Mouse (Mus musculus) heart, adult 2 months (tissue): ENCODE results near the gene Olfr593. TPM values are rescaled to one million over a fixed set of nuclear protein-coding genes. Genes with fewer than 3 reads are reported as not detected.
"Not testable (repeated sequence)": the region's sequence is repeated elsewhere in the genome, so short reads cannot be mapped to it uniquely, and the experiment has no call there.

ENCODE experiments used
- DNase-seq, 2 experiments: peaks; one replicate each; pipeline ENCODE4 v3.0.0; 2021
- H3K27ac ChIP-seq: fragments of 200-600 bp; 2 replicates; pipeline ENCODE4 v1.8.1; 2022
- H3K27me3 ChIP-seq: fragments of 200-500 bp; 2 replicates; pipeline ENCODE4 v1.6.1; 2012; ENCODE audit warnings: mild to moderate bottlenecking, low read length, inconsistent platforms, mixed read lengths; ENCODE audit not compliant: control insufficient read depth, insufficient read depth
- H3K36me3 ChIP-seq: fragments of 200-500 bp; 2 replicates; pipeline ENCODE4 v1.6.1; 2012; ENCODE audit warnings: low read length, inconsistent platforms; ENCODE audit not compliant: control insufficient read depth, insufficient read depth
- H3K4me1 ChIP-seq: fragments of 200-500 bp; 2 replicates; pipeline ENCODE4 v1.6.1; 2011; ENCODE audit warnings: low read length; ENCODE audit not compliant: control insufficient read depth, insufficient read depth
- H3K4me3 ChIP-seq: fragments of 200-600 bp; 2 replicates; pipeline ENCODE4 v1.8.1; 2022
- H3K79me2 ChIP-seq: fragments of 200-500 bp; replicated peaks from 2 replicates; pipeline ENCODE4 v1.6.1; 2012; ENCODE audit warnings: mild to moderate bottlenecking, inconsistent platforms, low read length, moderate library complexity, mixed read lengths; ENCODE audit not compliant: control insufficient read depth, insufficient read depth
- H3K9ac ChIP-seq: fragments of 200-500 bp; 2 replicates; pipeline ENCODE4 v1.6.1; 2012; ENCODE audit warnings: low read depth, mild to moderate bottlenecking, control low read depth, inconsistent platforms, low read length, mixed read lengths
- CTCF ChIP-seq: fragments of 200-600 bp; IDR thresholded peaks from 2 replicates; pipeline ENCODE4 v1.8.1; 2022; ENCODE audit warnings: antibody characterized with exemption, mild to moderate bottlenecking, moderate library complexity
- EP300 ChIP-seq: fragments of 200-500 bp; IDR thresholded peaks from 2 replicates; pipeline ENCODE4 v1.6.1; 2011; ENCODE audit warnings: low read depth, low read length, control low read depth; ENCODE audit not compliant: insufficient read depth
- POLR2A ChIP-seq: fragments of 200-500 bp; IDR thresholded peaks from 2 replicates; pipeline ENCODE4 v1.6.1; 2011; ENCODE audit warnings: mild to moderate bottlenecking, low read depth, low read length, control low read depth; ENCODE audit not compliant: insufficient read depth
- WGBS: fragments of 180-500 bp; shearing (Covaris S2); methylation state at CpG from one replicate; pipeline ENCODE4 v1.1.7; 2018; 5-methylcytosine and 5-hydroxymethylcytosine counted together
- intact Hi-C: fragments of 180-260 bp; cut with DNase I; formaldehyde crosslinking; loops from one replicate; pipeline ENCODE4 v1.15.1; 2025
- long read RNA-seq: library from polyadenylated mRNA; stranded (forward); transcript quantifications from one replicate; pipeline ENCODE4 v2.0.0, GENCODE M21; 2021
- microRNA-seq, 2 experiments: library from miRNA; unstranded; fragments of <30 nt; microRNA quantifications; one replicate each; pipeline ENCODE4 v1.2.0; 2021
- polyA plus RNA-seq: library from polyadenylated mRNA; depleted of rRNA; stranded (reverse); fragments of >200 nt; gene quantifications from 2 replicates; pipeline ENCODE4 v1.2.3, GENCODE M21; 2012; rRNA removed
- total RNA-seq, 2 experiments: library from RNA; stranded (reverse); gene quantifications; 2 replicates each; pipeline ENCODE4 v1.2.3; 2021

The Olfr593 gene
- not detected for total RNA-seq
- polyA plus RNA-seq = not detected in 2 replicates
- long read RNA-seq = 0 reads

- Histone ChIP-seq H3K79me2 (no peaks in the 10 kb centered on the region), H3K36me3 (no peaks in the 10 kb centered on the region)
- no peak for DNase-seq
Observed at GRCm38 (mm10) chr7:103211562-103211961, at the start of gene Olfr593. TSS of gene Olfr593 (plus strand) at chr7:103211862.

GRCm38 (mm10) chr7:103169697-103170096, 42.0 kb upstream of the Olfr593 start:
- H3K9ac ChIP-seq = no peak overlapping the region
- intact Hi-C loops = no loop called here

More at GRCm38 (mm10) chr7:103211562-103211961, at the start of gene Olfr593:
- Histone ChIP-seq H3K27ac (no peak within 1 kb of the TSS), H3K4me3 (no peak within 1 kb of the TSS), H3K4me1 (no peaks in the 10 kb centered on the region), H3K9ac (no peak within 1 kb of the TSS), H3K27me3 (no peaks in the 10 kb centered on the region)
- WGBS = 63% methylated on average over 1 of the region's 1 CpGs
- intact Hi-C loops = no loop called here
- TF ChIP-seq POLR2A = no peak
- TF ChIP-seq CTCF = no peak
- no peak for TF ChIP-seq EP300

GRCm38 (mm10) chr7:103178240-103178639, 33.4 kb upstream of the Olfr593 start, which contains the start of gene Olfr591:
TSS of gene Olfr591 (minus strand) at chr7:103178340.
- no peak within 1 kb of the TSS for H3K27ac ChIP-seq
- TF ChIP-seq POLR2A = no peak
- no peak for TF ChIP-seq EP300
- TF ChIP-seq CTCF = no peak
- no peaks in the 10 kb centered on the region for H3K4me1 ChIP-seq
- no peak within 1 kb of the TSS for H3K4me3 ChIP-seq
- H3K9ac ChIP-seq = no peak within 1 kb of the TSS
- intact Hi-C loops = no loop called here
- WGBS = 74% methylated on average over 1 of the region's 1 CpGs
- H3K79me2 ChIP-seq = no peaks in the 10 kb centered on the region
- no peaks in the 10 kb centered on the region for H3K36me3 ChIP-seq
- no peaks in the 10 kb centered on the region for H3K27me3 ChIP-seq
- no peak for DNase-seq

More at GRCm38 (mm10) chr7:103169697-103170096, 42.0 kb upstream of the Olfr593 start:
- no peak for DNase-seq
- 58% methylated on average over 5 of the region's 5 CpGs for WGBS
- no peaks in the 10 kb centered on the region for H3K27me3 ChIP-seq
- no peaks in the 10 kb centered on the region for H3K79me2 ChIP-seq
- no peak overlapping the region for H3K27ac ChIP-seq
- no peaks in the 10 kb centered on the region for H3K36me3 ChIP-seq
- TF ChIP-seq POLR2A (no peak), CTCF (no peak), EP300 (no peak)
- H3K4me1 ChIP-seq = no peaks in the 10 kb centered on the region
- H3K4me3 ChIP-seq = no peak overlapping the region

- H3K79me2 ChIP-seq, H3K27me3 ChIP-seq, H3K27ac ChIP-seq, H3K4me3 ChIP-seq, H3K4me1 ChIP-seq, DNase-seq, intact Hi-C loops, H3K36me3 ChIP-seq, H3K9ac ChIP-seq: not testable (repeated sequence)
- 52% methylated on average over 1 of the region's 1 CpGs for WGBS
Observed at GRCm38 (mm10) chr7:103184503-103184902, 27.2 kb upstream of the Olfr593 start, which contains the start of gene Olfr592. TSS of gene Olfr592 (plus strand) at chr7:103184803.

GRCm38 (mm10) chr7:103212050-103212449, 388 bp downstream of the Olfr593 start:
- 80% methylated on average over 5 of the region's 5 CpGs for WGBS
- H3K9ac ChIP-seq, H3K27ac ChIP-seq, H3K4me1 ChIP-seq, H3K79me2 ChIP-seq, DNase-seq, H3K4me3 ChIP-seq, intact Hi-C loops, H3K27me3 ChIP-seq, H3K36me3 ChIP-seq: not testable (repeated sequence)

GRCm38 (mm10) chr7:103216696-103217095, 5.0 kb downstream of the Olfr593 start, which contains the start of gene Olfr594:
TSS of gene Olfr594 (plus strand) at chr7:103216996.
- H3K4me3 ChIP-seq = no peak within 1 kb of the TSS
- H3K4me1 ChIP-seq = no peaks in the 10 kb centered on the region
- H3K9ac ChIP-seq = no peak within 1 kb of the TSS
- TF ChIP-seq EP300 = no peak
- no peak for TF ChIP-seq CTCF
- TF ChIP-seq POLR2A = no peak
- no peak within 1 kb of the TSS for H3K27ac ChIP-seq
- H3K27me3 ChIP-seq = no peaks in the 10 kb centered on the region
- intact Hi-C loops = no loop called here
- H3K79me2 ChIP-seq = no peaks in the 10 kb centered on the region
- DNase-seq = no peak
- no peaks in the 10 kb centered on the region for H3K36me3 ChIP-seq

GRCm38 (mm10) chr7:103252405-103252804, 40.7 kb downstream of the Olfr593 start, which contains the start of gene Usp17ld:
TSS of gene Usp17ld (minus strand) at chr7:103252505.
- H3K36me3 ChIP-seq, H3K27me3 ChIP-seq, H3K4me1 ChIP-seq, DNase-seq, H3K4me3 ChIP-seq, H3K79me2 ChIP-seq, H3K27ac ChIP-seq, intact Hi-C loops, H3K9ac ChIP-seq: not testable (repeated sequence)

Small RNAs within 50 kb of the gene (microRNA-seq; reads per million reads assigned to microRNA genes)
- gene Gm25171 = 0 reads per million in 2 experiments

Other genes with a start within 250 kb of the Olfr593 start
- not detected for gene Olfr576, start 249.2 kb upstream of the Olfr593 start, total RNA-seq
- not detected in 2 replicates for gene Olfr576, start 249.2 kb upstream of the Olfr593 start, polyA plus RNA-seq
- not detected for gene Olfr577, start 235.9 kb upstream of the Olfr593 start, total RNA-seq
- not detected in 2 replicates for gene Olfr577, start 235.9 kb upstream of the Olfr593 start, polyA plus RNA-seq
- not detected for gene Olfr578, start 222.5 kb upstream of the Olfr593 start, total RNA-seq
- gene Olfr578, start 222.5 kb upstream of the Olfr593 start, polyA plus RNA-seq = not detected in 2 replicates
- not detected for gene Olfr582, start 173.8 kb upstream of the Olfr593 start, total RNA-seq
- not detected in 2 replicates for gene Olfr582, start 173.8 kb upstream of the Olfr593 start, polyA plus RNA-seq
- gene Olfr583, start 160.6 kb upstream of the Olfr593 start, total RNA-seq = not detected
- not detected in 2 replicates for gene Olfr583, start 160.6 kb upstream of the Olfr593 start, polyA plus RNA-seq
- not detected for gene Olfr584, start 130.0 kb upstream of the Olfr593 start, total RNA-seq
- not detected in 2 replicates for gene Olfr584, start 130.0 kb upstream of the Olfr593 start, polyA plus RNA-seq
- gene Olfr585, start 114.1 kb upstream of the Olfr593 start, total RNA-seq = not detected
- not detected in 2 replicates for gene Olfr585, start 114.1 kb upstream of the Olfr593 start, polyA plus RNA-seq
- not detected for gene Olfr586, start 86.2 kb upstream of the Olfr593 start, total RNA-seq
- gene Olfr586, start 86.2 kb upstream of the Olfr593 start, polyA plus RNA-seq = not detected in 2 replicates
- not detected for gene Olfr588-ps1, start 71.0 kb upstream of the Olfr593 start, total RNA-seq
- not detected in 2 replicates for gene Olfr588-ps1, start 71.0 kb upstream of the Olfr593 start, polyA plus RNA-seq
- not detected for gene Olfr589, start 55.5 kb upstream of the Olfr593 start, total RNA-seq
- gene Olfr589, start 55.5 kb upstream of the Olfr593 start, polyA plus RNA-seq = not detected in 2 replicates
- gene Olfr591, start 33.5 kb upstream of the Olfr593 start, total RNA-seq = not detected
- not detected in 2 replicates for gene Olfr591, start 33.5 kb upstream of the Olfr593 start, polyA plus RNA-seq
- gene Olfr592, start 27.1 kb upstream of the Olfr593 start, total RNA-seq = not detected
- not detected in 2 replicates for gene Olfr592, start 27.1 kb upstream of the Olfr593 start, polyA plus RNA-seq
- not detected for gene Olfr594, start 5.1 kb downstream of the Olfr593 start, total RNA-seq
- gene Olfr594, start 5.1 kb downstream of the Olfr593 start, polyA plus RNA-seq = not detected in 2 replicates
- gene Usp17ld, start 40.6 kb downstream of the Olfr593 start, total RNA-seq = not detected
- gene Usp17ld, start 40.6 kb downstream of the Olfr593 start, polyA plus RNA-seq = not detected in 2 replicates
- gene Olfr596, start 93.8 kb downstream of the Olfr593 start, total RNA-seq = not detected
- gene Olfr596, start 93.8 kb downstream of the Olfr593 start, polyA plus RNA-seq = not detected in 2 replicates
- not detected for gene Olfr597, start 104.5 kb downstream of the Olfr593 start, total RNA-seq
- not detected in 2 replicates for gene Olfr597, start 104.5 kb downstream of the Olfr593 start, polyA plus RNA-seq
- gene Olfr598, start 111.7 kb downstream of the Olfr593 start, total RNA-seq = not detected
- not detected in 2 replicates for gene Olfr598, start 111.7 kb downstream of the Olfr593 start, polyA plus RNA-seq
- not detected for gene Olfr599, start 124.1 kb downstream of the Olfr593 start, total RNA-seq
- gene Olfr599, start 124.1 kb downstream of the Olfr593 start, polyA plus RNA-seq = not detected in 2 replicates
- not detected for gene Olfr600, start 137.8 kb downstream of the Olfr593 start, total RNA-seq
- gene Olfr600, start 137.8 kb downstream of the Olfr593 start, polyA plus RNA-seq = not detected in 2 replicates
- not detected for gene Olfr601, start 150.8 kb downstream of the Olfr593 start, total RNA-seq
- gene Olfr601, start 150.8 kb downstream of the Olfr593 start, polyA plus RNA-seq = not detected in 2 replicates
- not detected for gene Olfr603, start 174.3 kb downstream of the Olfr593 start, total RNA-seq
- gene Olfr603, start 174.3 kb downstream of the Olfr593 start, polyA plus RNA-seq = not detected in 2 replicates
- gene Usp17lc, start 203.2 kb downstream of the Olfr593 start, total RNA-seq = not detected
- not detected in 2 replicates for gene Usp17lc, start 203.2 kb downstream of the Olfr593 start, polyA plus RNA-seq
- gene Olfr605, start 233.6 kb downstream of the Olfr593 start, total RNA-seq = not detected
- gene Olfr605, start 233.6 kb downstream of the Olfr593 start, polyA plus RNA-seq = not detected in 2 replicates
- gene Olfr606, start 237.2 kb downstream of the Olfr593 start, total RNA-seq = not detected
- not detected in 2 replicates for gene Olfr606, start 237.2 kb downstream of the Olfr593 start, polyA plus RNA-seq